Mouse (Mus musculus): ENCODE results near the gene Tnni3k.

Gene Tnni3k

GRCm38 (mm10) chr3:155055231-155055916 lies at the start of gene Tnni3k:
Gene Tnni3k (minus strand): TSS chr3:155055407.
- ChIA-PET CTCF (no interaction called here), POLR2A (no interaction called here)

DNA sequence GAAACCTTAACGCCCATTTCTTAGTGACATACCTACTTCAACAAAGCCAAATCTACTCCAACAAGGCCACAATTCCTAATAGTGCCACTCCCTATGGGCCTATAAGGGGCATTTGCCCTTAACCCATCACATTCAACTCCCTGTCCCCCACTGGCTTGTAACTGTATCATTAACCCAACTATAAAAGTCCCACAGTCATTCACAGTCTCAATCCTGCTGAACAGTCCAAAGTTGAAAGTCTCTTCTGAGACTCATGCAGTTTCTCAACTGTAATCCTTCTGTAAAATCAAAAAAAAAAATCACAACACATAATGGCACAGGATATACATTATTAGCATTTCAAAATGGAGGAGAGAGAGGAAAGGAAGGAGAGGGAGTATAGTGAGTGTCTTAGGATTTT lies 44.1 kb upstream of the Tnni3k start:
- ChIA-PET CTCF (no interaction called here), POLR2A (no interaction called here)

- ChIA-PET POLR2A (interaction anchor here in 3 of 4 experiments (0.6 to 2.1 kb wide), 20 partner anchors 8 to 555 kb away, joined by 3 to 10 read pairs (median 4); partner anchors contain the start of genes Cryz (in 3 of the 3) and Tyw3 (in 3 of the 3)), CTCF (no interaction called here)
Measured at GRCm38 (mm10) chr3:155093116-155093956, 38.1 kb upstream of the Tnni3k start, which contains the start of the genes Fpgt and Lrriq3. Gene Fpgt (minus strand): TSS chr3:155093403. Gene Lrriq3 (plus strand): TSS chr3:155093434.

- CTCF ChIA-PET = no interaction called here
- POLR2A ChIA-PET = interaction anchor here in 2 of 4 experiments (0.7 to 2.1 kb wide), 4 partner anchors 8 to 495 kb away, joined by 3 to 7 read pairs (median 4); partner anchors contain the start of genes Cryz (in 1 of the 2) and Tyw3 (in 1 of the 2)
Measured at GRCm38 (mm10) chr3:155092081-155092480, 36.9 kb upstream of the Tnni3k start.

GRCm38 (mm10) chr3:155077908-155078307 lies 22.7 kb upstream of the Tnni3k start:
- POLR2A ChIA-PET = interaction anchor here in 1 of 4 experiments (0.6 kb wide), 1 partner anchor 19 kb away, joined by 4 read pairs; no protein-coding TSS in a partner anchor
- CTCF ChIA-PET = no interaction called here

- ChIA-PET POLR2A (no interaction called here), CTCF (no interaction called here)
Measured at GRCm38 (mm10) chr3:155059449-155059822, 4.2 kb upstream of the Tnni3k start.

DNA sequence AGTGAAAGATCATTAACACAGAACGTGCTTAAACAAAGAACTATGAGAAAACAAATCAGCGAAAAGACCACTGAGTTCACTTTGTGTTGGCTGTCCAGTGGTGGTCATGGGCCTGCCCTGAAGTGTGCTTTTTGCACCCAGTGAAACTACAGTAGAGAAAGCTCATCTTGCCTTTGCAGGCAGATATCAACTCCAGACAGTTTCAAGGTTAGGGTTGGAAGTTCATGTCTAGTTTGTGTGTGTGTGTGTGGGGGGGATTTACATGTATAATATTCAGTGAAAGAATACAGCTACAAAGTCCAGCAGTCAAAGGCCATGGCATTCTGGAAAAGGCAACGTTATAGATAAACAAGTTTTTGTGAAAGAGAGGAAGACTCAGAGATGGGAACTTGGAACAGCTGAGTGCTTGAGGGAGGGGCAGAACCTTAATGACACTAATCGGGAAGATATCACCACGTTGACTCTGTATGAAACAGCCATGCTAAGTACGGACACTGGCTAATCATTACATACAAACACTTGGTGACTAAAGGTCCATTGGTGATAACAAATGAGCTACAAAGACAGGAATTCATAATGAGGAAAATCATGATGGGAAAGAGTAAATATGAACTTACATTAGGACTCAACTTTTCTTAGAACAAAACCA lies 3.7 kb upstream of the Tnni3k start:
- POLR2A ChIA-PET = interaction anchor here in 1 of 4 experiments (0.8 kb wide), 1 partner anchor 19 kb away, joined by 4 read pairs; no protein-coding TSS in a partner anchor

DNA sequence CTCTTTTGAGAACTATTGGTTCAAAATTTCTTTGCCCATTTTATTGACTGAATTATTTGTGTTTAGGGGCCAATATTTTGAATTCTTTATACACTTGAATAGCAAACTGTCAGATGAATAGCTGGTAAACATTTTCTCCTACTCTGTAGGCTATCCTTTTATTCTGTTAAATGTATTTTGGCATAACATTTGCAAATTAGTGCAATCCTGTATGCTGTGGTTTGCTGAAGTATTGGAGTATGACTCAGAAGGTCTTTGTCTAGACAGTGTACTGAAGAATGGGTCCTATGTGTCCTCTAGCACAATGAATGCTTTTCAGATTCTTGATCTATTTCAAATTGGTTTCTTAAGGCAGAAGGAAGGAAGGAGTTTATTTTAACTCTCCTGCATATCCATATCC lies 2.4 kb upstream of the Tnni3k start:
- ChIA-PET POLR2A (no interaction called here), CTCF (no interaction called here)

More for the DNA sequence above, 3.7 kb upstream of the Tnni3k start:
- CTCF ChIA-PET = no interaction called here

DNA sequence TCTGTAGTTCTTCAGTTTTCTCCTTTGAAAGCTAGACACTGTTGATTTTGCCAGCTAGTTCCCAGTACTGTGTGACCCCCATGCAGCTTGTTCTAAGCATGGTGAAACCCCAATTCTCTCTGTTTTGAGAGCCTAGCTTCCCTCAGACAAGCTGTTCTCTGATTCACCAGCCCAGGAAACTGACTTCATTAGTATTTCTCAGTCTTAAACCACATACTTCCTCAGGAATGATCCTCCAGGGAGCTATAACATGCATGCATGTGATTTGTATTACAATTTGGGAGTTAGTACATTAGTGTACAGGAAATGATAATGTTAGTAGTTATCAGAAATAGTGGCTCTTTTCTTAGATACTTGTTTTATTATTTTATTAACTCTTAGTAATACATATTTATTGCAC lies 1.4 kb upstream of the Tnni3k start:
- POLR2A ChIA-PET = no interaction called here
- CTCF ChIA-PET = no interaction called here

- ChIA-PET CTCF (no interaction called here), POLR2A (no interaction called here)
Measured at GRCm38 (mm10) chr3:155053189-155053588, 2.0 kb downstream of the Tnni3k start.

DNA sequence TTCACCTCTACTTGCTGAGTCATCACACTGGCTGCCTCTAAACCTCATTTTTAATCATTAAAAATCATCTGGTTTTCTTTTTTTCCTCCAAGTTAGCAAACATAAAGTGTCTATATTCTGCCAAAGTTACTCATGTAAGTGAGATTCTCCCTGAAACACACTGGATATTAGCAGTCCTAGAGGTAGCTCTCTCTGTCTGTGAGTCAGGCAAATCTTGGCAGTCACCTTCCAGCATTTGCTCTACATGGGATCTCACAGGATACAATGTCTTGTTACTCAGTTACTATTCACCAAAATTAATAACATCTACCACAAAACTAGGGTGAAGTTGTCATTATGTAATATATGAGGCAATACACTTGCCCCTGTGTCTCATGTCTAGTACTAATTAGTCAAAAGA lies 3.2 kb downstream of the Tnni3k start:
- ChIA-PET CTCF (no interaction called here), POLR2A (no interaction called here)

DNA sequence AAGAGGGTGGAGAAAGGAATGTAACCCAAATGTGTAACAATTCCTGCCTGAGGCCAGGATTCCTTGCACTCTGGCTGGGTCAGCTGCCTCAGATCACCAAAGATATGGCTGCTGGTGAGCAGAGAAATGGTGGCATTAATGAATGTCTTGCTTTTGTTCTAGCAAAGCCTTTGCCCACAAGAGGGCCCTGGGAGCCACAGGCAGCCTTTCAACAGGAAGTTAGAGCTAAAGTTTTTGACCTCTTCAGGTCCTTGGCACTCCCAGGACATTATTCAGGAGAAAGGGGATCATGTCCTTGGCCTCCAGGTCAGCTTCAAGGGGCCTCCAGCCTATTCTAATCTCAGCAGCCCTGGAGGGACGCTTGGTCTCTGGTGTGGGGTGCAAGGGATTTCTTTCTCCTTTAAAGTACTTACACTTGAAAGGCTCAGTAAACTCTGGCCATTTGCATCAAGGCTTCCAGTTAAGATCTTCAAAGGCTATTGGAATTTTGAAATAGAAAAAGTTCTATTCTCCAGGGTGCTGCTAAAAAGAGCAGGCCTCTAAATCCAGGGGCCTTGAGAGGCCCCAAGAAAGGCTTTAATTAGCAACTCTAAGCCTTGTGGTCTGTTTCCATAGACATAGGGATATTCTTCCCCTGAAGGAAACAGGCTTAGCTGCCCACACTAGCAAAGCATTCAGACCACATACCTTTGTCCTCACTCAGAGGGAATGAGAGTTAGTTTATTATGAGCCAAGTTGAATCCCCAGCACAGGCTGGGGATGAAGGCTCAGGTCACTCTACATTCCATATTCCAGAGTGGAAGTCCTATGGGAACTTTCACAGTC lies 16.0 kb downstream of the Tnni3k start:
- ChIA-PET CTCF (interaction anchor here in 1 of 4 experiments (0.6 to 0.7 kb wide), 2 partner anchors 95 to 303 kb away, joined by 3 to 4 read pairs; no protein-coding TSS in a partner anchor), POLR2A (interaction anchor here in 1 of 4 experiments (1.9 kb wide), 1 partner anchor 54 kb away, joined by 4 read pairs; the partner anchor contains the start of genes Fpgt and Lrriq3)

- POLR2A ChIA-PET = interaction anchor here in 2 of 4 experiments (0.6 to 0.7 kb wide), 3 partner anchors 57 to 463 kb away, joined by 3 to 4 read pairs (median 3); no protein-coding TSS in a partner anchor
- CTCF ChIA-PET = no interaction called here
Measured at GRCm38 (mm10) chr3:155034323-155034722, 20.9 kb downstream of the Tnni3k start.

DNA sequence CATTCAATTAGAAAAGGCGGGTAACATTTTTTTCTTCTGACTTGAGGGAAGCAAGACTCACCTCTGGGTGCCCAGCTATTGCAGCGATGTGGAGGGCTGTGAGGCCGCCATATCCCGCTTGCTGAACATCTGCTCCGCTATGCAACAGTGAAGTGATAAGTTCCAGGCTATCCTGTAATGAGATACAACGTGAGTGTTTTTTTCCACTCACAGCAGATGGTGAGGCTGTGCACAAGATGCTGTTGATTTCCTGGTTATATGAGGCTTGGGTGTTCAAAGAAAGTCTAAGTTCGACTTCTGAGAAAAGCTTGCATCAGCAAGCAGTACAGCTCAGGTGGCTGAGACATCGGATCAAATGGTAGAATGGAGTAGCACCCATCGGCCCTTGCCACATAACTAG lies 25.0 kb downstream of the Tnni3k start:
- ChIA-PET POLR2A (interaction anchor here in 1 of 4 experiments (0.6 kb wide), 1 partner anchor 90 kb away, joined by 3 read pairs; no protein-coding TSS in a partner anchor), CTCF (no interaction called here)

DNA sequence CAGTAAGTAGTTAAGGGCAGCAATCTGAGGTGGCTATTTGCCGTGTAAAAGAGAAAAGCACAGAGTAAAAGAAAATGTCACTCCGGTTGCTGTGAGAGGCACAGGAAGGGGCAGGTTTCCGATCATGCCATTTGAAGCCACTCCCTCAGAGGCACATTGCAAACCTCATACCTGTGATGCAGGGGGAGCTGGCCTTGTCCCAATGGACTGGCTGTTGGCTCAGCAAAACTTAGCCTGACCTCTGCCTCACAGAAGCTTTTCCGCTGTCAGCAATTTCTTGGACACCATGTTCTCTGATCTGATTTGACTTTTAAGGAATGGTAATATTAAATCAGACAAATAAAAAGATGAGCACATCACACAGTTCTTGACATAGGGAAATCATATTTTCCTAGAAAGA lies 52.4 kb downstream of the Tnni3k start:
- CTCF ChIA-PET = no interaction called here
- POLR2A ChIA-PET = interaction anchor here in 1 of 4 experiments (0.9 kb wide), 1 partner anchor 91 kb away, joined by 3 read pairs; the partner anchor contains the start of genes Fpgt and Lrriq3

DNA sequence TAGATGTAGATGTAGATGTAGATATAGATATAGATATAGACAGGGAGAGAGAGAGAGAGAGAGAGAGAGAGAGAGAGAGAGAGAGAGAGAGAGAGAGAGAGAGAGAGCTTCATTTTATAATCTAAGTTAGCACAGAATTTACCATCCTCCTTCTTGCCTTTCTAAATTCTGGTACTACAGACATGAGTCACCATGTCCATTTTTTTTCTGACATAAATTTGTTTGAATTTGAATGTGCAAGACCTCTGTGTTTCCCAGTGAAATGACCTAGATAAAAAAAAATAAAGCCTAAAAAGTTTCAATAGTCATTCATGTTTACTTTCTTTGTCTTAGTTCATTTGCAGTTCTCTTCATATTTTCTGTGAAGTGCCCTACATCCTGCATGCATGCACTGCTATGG lies 54.2 kb downstream of the Tnni3k start:
- ChIA-PET CTCF (no interaction called here), POLR2A (no interaction called here)

DNA sequence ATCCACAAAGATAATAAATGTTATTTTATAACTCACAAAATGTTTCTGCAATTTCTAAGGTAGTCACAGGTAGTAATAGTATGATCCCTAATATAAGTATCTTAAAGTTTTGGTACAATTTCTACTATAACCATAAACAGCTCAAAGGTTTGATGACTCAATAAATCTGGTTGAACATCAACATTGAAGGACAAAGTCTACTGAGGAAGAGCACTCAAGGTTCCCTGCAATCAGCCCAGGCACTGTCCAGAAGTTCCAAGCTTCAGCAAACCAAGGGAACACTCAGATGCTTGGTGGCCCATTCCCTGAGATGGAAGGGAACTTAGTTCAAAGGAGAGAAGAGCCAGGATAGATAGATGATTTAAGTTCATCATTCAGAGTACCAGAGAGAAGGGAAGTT lies 62.5 kb downstream of the Tnni3k start:
- CTCF ChIA-PET = no interaction called here
- POLR2A ChIA-PET = no interaction called here

DNA sequence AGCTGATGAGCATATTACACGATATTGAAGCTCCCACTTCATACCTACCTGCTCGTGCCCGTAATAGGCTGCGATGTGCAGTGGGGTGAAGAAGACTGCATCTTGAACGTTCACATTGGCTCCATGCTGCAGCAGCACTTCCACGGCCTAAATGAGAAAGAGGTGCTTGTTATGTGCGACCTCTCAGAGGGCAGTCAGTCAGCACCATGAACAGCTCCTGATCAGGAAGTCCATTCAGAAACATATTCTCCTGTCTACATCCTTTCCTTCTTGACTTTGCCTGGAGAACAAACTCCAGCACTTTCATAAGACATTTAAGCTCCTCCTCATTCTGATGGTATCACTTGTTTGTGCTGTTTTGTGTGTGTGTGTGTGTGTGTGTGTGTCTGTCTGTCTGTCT lies 76.1 kb downstream of the Tnni3k start:
- POLR2A ChIA-PET = no interaction called here
- CTCF ChIA-PET = interaction anchor here in 1 of 4 experiments (0.6 kb wide), 1 partner anchor 83 kb away, joined by 4 read pairs; no protein-coding TSS in a partner anchor

DNA sequence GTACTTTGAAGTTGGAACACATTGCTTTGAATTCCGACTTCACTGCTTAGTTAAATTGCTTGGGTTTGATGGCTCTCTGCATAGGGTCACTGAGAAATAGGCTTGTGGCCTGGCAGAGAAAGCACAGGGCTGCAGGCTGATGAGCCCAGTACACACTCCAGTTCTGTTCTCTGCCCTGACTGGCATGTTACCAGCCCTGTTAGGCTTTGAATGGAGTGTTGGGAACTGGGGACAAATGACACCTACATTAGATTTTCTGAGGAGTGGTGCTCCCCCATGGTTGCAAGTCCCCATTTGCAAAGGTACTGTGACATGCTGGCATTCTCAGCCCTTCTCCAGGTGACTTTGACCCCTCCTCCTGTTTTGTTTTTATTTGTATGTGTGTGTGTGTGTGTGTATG lies 83.6 kb downstream of the Tnni3k start:
- ChIA-PET CTCF (no interaction called here), POLR2A (no interaction called here)

Data from embryonic stem cell, embryonic (primary cell).